Mouse (Mus musculus): ENCODE measurements at regions not wholly inside any gene's neighbourhood (a gene's known extent, or its start where the extent isn't known, plus 50 kb on each side); places are given as distances from the start of the nearest gene placed in this dataset.

- DNase-seq = no peak
Measured at GRCm38 (mm10) chr2:146625166-146625751, 113.1 kb upstream of the Ralgapa2 start.

GRCm38 (mm10) chr2:146626531-146626930, 114.4 kb upstream of the Ralgapa2 start:
- DNase-seq = no peak

- DNase-seq = no peak
Measured at GRCm38 (mm10) chr2:146630179-146630578, 118.0 kb upstream of the Ralgapa2 start.

- DNase-seq = no peak
Measured at GRCm38 (mm10) chr2:146631098-146631497, 119.0 kb upstream of the Ralgapa2 start.

- DNase-seq = peak; percentile 14
Measured at GRCm38 (mm10) chr2:146633329-146634070, 121.4 kb upstream of the Ralgapa2 start.

- no peak for DNase-seq
Measured at GRCm38 (mm10) chr2:146637573-146637972, 125.4 kb upstream of the Ralgapa2 start.

- no peak for DNase-seq
Measured at GRCm38 (mm10) chr2:146646237-146646972, 134.3 kb upstream of the Ralgapa2 start.

- no peak for DNase-seq
Measured at GRCm38 (mm10) chr2:146646973-146647282, 134.8 kb upstream of the Ralgapa2 start.

GRCm38 (mm10) chr2:146661346-146661745, 149.2 kb upstream of the Ralgapa2 start:
- no peak for DNase-seq

- DNase-seq = no peak
Measured at GRCm38 (mm10) chr2:146672761-146673160, 160.6 kb upstream of the Ralgapa2 start.

GRCm38 (mm10) chr2:146681979-146682378, 169.8 kb upstream of the Ralgapa2 start:
- DNase-seq = no peak

GRCm38 (mm10) chr2:146685854-146686507, 169.7 kb upstream of the Kiz start:
- DNase-seq = peak; percentile 5

GRCm38 (mm10) chr2:146688544-146688943, 167.1 kb upstream of the Kiz start:
- DNase-seq = no peak

- DNase-seq = no peak
Measured at GRCm38 (mm10) chr2:146693484-146693883, 162.2 kb upstream of the Kiz start.

GRCm38 (mm10) chr2:146694041-146694440, 161.6 kb upstream of the Kiz start:
- DNase-seq = no peak

- no peak for DNase-seq
Measured at GRCm38 (mm10) chr2:146696277-146696676, 159.4 kb upstream of the Kiz start.

GRCm38 (mm10) chr2:146696727-146697126, 158.9 kb upstream of the Kiz start:
- DNase-seq = no peak

GRCm38 (mm10) chr2:146710676-146711075, 145.0 kb upstream of the Kiz start:
- DNase-seq = no peak

GRCm38 (mm10) chr2:146721184-146721715, 134.4 kb upstream of the Kiz start:
- no peak for DNase-seq

- no peak for DNase-seq
Measured at GRCm38 (mm10) chr2:146722351-146723025, 133.2 kb upstream of the Kiz start.

- no peak for DNase-seq
Measured at GRCm38 (mm10) chr2:146723172-146723571, 132.5 kb upstream of the Kiz start.

GRCm38 (mm10) chr2:146723671-146724070, 132.0 kb upstream of the Kiz start:
- DNase-seq = no peak

Data from cerebellum, adult 9-11 months (tissue).